Mouse (Mus musculus) telencephalon, adult 2 months (tissue): ENCODE results near the gene Lmnb2.

ENCODE experiments used
- DNase-seq: peaks from one replicate; pipeline ENCODE4 v3.0.0-alpha.2; 2011; ENCODE audit warnings: low read depth, low spot score

The Lmnb2 gene

GRCm38 (mm10) chr10:80946684-80947437 is 28.8 kb upstream of the Lmnb2 start:
- no peak for DNase-seq

DNA sequence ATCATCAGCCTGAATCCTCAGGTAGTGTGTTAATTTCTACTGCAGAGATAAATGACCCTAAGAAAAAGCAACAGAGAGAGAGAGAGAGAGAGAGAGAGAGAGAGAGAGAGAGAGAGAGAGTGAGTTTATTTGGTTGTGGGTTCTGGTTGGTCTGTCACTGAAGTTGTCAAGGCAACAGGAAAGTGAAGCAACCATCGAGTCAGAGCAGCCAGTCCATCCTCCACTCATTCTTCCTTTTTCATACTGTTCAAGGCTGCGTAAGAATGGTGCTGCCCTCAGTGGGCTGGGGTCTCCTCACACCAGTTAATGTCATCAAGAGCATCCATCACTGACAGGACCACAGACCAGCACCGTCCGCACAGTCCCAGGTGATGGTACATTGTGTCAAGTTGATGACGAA is 26.2 kb upstream of the Lmnb2 start:
- no peak for DNase-seq

- DNase-seq, result no peak
Observed at GRCm38 (mm10) chr10:80943701-80944100, 25.7 kb upstream of the Lmnb2 start.

DNA sequence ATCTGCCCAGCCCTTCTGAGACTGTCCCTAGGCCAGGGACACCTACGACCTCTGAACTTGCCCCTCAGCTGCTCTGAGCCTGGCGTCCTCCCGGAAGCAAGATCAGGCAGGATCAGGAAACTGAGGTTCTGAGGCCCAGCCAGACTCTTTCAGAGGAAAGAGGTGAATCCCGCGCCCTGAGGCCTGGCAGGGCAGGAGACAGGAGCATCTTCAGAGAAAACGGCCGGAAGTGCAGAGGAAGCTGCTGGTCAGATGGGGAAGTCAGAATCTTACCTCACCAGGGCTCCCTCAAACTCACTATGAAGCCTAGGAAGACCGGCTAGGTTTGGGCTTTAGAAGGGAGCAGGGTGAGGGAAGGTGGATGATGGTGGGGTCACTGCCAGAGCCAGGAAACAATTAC is 24.9 kb upstream of the Lmnb2 start:
- DNase-seq, result no peak

GRCm38 (mm10) chr10:80940988-80941347 is 22.9 kb upstream of the Lmnb2 start:
- DNase-seq, result no peak

DNA sequence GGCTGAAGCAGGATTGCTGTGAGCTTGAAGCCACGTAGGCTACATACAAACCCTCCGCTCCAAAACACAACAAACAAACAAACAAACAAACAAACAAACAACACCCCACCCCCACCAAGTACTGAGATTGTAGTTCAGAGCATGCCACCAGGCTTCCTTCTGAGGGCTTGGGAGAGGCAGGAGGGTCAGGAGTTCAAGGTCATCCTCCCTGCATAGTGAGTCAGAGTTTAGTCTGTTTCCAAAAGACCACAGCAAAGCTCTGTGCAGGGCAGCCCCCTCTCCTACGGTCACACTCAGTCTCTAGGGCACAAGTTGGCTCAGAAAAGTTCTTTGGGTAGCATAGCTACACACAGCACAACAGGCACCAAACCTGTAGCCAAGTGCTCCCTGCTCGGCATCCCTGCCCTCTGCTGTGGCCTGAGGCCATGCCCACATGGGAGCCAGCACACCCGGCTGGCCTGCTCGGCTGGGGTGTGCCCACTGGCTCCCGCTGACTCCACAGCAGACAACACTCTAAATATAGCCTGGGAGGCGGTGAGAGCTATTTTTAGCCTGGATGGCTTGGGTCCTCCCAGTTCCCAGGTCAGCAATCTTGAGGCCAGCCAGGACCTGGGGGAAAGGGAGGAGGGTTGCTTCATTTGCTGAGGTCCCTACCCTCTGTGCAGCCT is 22.4 kb upstream of the Lmnb2 start:
- no peak for DNase-seq

DNA sequence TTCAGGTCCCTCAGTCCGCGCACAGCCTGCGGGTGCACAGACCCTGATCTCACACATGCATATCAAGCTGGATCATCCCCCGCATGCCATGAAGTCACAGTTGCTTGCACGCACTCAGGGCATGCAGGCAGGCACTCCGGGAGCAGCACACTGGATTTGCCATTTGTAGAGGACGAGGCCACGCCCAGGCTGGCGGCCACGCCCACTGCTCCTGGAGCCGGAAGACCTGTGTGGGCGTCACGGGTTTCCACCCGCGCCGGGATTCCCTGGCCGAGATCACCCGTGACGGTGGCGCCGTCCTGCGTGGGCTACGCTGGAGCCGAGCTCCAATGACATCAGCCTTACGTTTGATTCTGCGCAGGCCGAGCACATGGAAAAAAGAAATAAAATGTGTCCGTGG is 21.6 kb upstream of the Lmnb2 start:
- DNase-seq, result peak; percentile 65

GRCm38 (mm10) chr10:80938831-80939550 is 20.9 kb upstream of the Lmnb2 start:
- no peak for DNase-seq

DNA sequence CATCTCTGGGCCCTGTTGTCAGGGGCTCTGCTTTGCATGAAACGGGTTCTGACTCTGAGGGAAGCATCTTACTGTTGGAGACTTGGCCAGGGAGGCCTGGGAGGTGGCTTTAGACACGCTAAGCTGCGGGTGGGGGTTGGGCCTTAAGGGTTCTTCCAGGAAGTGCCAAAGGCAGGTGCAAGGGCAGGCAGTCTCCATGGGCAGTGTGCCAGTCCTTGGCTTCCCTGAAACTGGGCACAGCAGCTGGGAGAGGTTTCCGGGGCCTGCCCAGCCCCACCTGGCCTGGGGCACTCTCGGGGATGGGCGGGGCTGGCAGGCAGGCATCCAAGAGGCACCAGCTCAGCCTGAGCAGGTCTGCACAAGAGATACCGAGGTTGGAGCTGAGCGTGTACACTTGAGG is 19.6 kb upstream of the Lmnb2 start:
- no peak for DNase-seq

- DNase-seq, result no peak
Observed at GRCm38 (mm10) chr10:80936810-80937164, 18.7 kb upstream of the Lmnb2 start.

DNA sequence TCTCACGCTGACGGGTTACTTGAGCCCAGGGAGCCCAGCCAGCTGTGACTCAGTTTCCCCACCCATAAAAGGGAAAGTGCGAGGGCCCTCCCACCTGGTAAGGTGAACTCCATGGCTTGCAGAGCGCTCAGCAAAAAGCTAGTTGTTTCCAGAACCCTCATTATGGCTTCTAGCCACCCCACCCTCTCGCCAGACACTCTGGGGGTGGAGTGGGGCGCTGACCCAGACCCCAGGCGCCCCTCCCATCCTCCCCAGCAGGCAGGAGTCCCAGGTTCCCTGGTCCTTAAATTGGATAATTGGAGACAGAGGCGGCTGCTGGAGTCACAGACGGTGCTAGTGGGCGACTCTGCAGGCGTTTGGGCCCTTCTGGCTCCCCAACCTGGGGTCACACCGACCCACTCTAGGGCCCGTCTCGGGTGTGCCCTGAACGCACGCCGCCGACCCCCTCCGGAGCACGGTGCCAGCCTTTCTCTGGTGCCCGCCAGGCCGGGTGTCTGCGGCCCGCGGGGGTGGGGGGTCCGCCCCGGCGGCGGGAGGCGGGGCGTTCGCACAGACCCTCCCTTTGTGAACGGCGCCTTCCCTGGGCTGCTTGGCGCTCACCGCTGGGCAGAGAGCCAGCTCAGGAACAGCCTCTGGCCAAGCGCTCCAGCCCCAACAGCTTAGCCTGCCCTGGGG is 18.2 kb upstream of the Lmnb2 start:
- DNase-seq, result no peak

DNA sequence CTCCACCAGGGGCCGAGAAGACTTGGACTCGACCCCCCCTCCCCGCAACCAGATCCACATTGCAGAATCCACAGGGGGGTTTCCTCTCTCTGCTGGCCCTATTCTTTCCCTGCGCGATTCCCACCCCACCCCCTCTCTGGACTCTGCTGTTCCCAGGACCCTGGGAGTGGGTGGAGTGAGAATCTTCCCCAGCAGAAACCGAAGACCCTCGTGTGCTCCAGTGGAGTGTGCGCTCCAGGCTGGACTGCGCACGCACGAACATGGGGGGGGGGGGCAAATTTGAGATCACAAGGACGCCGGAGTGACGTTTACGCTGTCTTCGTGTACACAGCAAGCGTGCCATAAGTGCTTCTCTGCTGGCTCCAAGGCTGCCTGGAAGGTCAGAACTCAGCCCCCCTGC is 17.7 kb upstream of the Lmnb2 start:
- DNase-seq, result no peak

DNA sequence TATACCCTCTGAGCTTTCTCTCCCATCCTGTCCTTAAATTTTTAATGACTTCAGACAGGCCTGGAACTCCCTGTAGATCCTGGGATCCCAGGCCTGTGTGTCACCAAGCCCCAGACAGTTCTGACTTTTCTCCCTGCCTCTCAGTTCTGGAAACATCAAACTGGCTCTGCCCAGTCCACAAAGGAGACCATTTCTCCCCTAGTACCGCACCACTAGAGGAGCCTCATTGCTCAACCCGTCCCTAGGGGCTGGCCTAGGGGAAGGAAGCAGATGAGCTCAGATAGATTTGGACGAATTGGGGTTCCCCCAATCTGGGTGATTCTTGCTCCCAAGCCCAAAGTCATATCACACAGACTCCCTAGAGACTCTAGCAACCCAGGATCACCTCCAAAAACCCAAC is 17.2 kb upstream of the Lmnb2 start:
- no peak for DNase-seq

GRCm38 (mm10) chr10:80934136-80934985 is 16.3 kb upstream of the Lmnb2 start:
- DNase-seq, result no peak

GRCm38 (mm10) chr10:80933421-80933979 is 15.5 kb upstream of the Lmnb2 start:
- DNase-seq, result no peak

DNA sequence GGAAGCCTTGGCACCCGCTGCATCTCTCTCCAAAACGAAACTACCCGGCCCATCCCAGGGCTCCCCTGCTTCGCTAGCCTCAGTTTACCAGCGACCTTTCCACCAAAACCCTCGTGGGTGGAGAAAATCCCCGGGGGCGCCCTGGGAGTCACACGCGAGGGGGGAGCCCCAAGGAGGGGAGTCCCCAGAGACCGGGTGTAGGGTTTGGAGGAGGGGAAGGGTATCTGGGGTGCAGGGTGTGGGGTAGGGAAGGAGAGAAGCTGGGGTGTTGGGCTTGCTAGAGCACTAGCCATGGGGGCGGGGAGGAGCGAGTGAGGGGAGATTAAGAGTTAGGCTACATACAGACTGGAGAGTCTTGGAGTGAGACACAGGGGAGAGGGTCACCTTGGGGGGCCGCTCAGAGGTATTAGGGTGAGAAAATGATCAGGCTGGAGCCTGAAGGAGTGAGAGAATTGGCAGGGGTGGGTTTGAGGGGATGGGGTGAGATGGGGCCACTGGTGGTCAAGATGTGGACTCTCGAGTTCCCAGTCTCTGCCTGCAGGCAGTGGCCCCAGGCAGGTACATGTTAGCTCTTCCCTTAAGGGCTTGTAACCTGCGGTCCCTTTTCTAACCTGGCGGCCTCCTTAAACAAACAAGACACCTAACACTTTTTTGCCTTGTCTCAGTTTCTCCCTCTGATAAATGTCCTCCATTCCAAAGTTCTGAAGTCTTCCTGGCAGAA is 14.8 kb upstream of the Lmnb2 start:
- no peak for DNase-seq

- no peak for DNase-seq
Observed at GRCm38 (mm10) chr10:80932206-80932605, 14.2 kb upstream of the Lmnb2 start.

GRCm38 (mm10) chr10:80931695-80932094 is 13.7 kb upstream of the Lmnb2 start:
- DNase-seq, result no peak

DNA sequence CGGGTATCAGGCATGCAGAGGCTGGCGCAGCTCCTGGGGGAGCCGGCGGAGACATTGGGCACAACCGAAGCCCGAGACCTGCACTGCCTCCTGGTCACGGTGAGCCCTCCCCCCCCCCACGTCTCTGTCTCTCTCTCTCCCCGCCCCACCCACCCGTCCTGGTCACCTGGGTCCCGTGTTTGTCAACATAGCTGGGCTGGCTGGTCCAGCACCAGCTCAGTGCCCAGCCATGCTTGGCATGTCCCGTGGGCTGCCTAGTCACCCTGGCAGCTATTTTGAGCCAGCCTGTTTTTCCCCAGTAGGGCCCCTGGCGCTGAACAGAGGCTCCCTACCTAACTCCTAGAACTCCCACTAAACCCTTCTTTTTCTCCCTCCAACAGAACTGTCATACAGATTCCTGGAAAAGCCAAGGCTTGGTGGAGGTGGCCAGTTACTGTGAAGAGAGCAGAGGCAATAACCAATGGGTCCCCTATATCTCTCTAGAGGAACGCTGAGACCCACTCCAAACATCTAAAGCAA is 13.2 kb upstream of the Lmnb2 start:
- no peak for DNase-seq
